Mouse (Mus musculus): ENCODE results near the gene Ubap1l. TPM values are rescaled to one million over a fixed set of nuclear protein-coding genes. Genes with fewer than 3 reads are reported as not detected.

Ubap1l gene
- polyA plus RNA-seq, 1 experiment, result 0.05 TPM

DNA sequence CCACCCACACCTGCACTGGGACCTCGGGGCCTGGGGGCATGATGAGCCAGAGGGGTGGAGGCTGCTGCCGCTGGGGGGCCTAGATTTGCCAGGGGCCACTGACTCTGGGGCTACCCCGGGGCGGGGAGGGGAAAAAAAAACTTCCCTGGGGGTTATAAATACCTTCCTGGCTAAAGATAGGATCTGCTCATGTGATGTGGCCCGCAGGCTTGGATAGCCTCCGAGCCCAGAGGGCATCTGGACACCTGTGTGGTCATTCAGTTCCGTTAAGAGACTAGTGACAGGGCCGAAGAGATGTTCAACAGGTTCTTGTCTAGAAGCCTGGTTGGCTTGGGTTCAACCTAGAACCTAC, 30.7 kb downstream of the Ubap1l start, which contains the start of gene Kbtbd13:
TSS of gene Kbtbd13 (minus strand) at position 40 of the 352 bp plus-strand sequence.
- TF ChIP-seq GATA1 (IDR thresholded peaks at IDR 0.05; ENCODE audit: low read length), result no peak

DNA sequence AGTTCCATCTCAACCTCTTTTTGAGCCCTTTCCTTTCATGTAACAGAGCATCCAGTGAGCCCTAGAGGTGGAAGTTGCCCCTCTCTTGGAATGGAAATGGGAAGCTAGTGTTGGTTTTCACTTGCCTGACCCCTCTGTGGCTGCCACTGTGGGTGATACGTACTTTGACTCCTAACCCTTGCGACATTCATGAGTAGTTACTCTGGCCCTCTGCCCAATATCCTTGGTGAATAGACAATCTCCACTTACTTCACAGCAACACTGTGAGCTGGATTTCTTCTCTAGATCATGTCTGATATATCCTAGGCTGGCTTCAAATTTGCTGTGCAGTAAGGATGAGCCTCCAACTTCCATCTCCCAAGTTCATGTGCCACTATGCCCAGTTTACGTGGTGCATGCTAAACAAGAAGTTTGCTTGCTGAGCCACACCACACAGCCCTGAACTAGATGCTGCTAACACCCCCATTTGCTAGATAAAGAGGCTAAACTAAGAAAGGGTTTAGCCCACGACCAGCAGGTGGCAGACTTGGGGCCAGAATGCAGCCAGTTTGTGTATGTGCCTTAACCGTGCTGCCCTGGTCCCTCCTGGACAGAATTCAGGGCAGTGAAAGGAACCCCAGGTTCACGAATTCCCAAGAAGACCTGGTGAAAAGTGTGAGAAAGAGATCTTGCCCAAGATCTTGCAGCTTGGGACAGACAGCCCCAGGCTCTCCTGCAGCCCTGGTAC, 32.0 kb downstream of the Ubap1l start:
- no peak for TF ChIP-seq GATA1 (IDR thresholded peaks at IDR 0.05; ENCODE audit: low read length)

DNA sequence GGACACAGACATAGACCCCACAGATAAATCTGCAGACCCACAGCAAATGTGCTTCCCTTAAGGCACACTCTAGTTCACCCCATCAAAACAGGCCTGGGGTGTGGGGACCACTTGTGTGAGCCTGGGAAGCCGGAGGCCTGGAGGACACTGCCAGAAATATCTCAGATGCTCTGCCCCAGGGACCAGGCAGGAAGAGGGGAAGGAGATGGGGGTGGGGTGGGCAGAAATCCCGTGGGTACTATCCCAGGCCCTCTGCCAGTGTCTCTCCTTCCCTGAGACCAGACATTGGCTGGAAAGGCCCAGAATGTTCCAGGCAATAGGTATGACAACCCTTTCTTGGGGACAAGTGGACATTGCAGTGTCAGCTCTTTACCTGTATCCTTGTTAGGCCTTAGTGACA, 32.8 kb downstream of the Ubap1l start:
- no peak for TF ChIP-seq GATA1 (IDR thresholded peaks at IDR 0.05; ENCODE audit: low read length)

DNA sequence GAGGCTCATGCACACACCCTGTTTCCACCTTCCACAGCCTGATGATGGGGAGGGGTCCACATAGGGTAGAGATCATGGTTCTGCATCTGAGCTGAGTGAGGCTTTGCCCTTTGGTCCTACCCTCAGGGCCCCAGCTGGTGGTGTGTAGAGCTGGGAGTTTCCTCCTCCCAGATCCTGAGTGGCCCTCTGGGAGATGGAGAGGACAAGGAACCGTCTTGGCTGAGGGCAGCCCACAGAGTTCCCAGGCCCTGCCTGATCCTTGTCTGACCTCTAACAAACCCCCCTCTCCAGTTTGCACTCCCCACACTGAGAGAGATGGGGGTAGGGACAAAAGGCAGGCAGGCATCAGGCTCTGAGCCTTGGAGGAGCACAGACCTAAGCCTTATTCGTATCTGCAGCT, 33.5 kb downstream of the Ubap1l start:
- no peak for TF ChIP-seq GATA1 (IDR thresholded peaks at IDR 0.05; ENCODE audit: low read length)

DNA sequence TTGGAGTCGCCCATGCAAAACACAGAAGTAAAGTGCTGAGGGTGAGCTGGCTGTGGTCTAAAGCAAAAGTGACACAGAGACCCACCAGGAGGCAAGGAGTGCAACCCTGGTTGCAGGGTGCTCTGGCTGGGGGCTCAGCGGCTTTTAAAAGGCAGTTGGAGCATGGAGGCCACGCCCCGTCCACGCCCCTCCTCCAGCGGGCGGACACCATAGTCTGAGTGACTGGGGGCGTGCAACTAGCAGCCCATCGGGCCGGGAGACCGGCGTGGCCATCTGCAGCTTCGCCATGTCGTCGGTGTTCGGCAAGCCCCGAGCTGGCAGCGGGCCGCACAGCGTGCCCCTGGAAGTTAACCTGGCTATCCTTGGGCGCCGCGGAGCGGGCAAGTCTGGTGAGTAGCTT, 37.4 kb downstream of the Ubap1l start, which contains the start of gene Rasl12:
TSS of gene Rasl12 (plus strand) at position 228 of the 400 bp plus-strand sequence.
- TF ChIP-seq GATA1 (IDR thresholded peaks at IDR 0.05; ENCODE audit: low read length), result no peak

DNA sequence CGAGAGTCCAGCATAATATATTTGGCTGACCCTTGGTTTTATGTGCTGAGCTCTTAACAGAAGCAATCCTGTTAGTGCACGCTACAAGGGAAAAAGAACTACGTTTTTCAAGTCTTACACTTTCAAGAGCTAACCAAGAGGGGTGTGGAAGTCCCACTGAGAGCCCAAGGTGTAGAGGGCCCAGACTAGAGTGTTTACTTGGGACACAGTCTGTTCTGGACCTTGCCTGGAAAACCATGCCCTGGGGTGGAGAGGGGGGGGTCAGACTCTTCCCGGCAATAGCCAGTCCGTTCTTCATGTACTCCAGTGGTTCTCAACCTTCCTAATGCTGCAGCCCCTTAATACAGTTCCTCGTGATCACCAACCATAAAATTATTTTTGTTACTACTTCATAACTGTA, 39.1 kb downstream of the Ubap1l start:
- TF ChIP-seq GATA1 (IDR thresholded peaks at IDR 0.05; ENCODE audit: low read length), result no peak

DNA sequence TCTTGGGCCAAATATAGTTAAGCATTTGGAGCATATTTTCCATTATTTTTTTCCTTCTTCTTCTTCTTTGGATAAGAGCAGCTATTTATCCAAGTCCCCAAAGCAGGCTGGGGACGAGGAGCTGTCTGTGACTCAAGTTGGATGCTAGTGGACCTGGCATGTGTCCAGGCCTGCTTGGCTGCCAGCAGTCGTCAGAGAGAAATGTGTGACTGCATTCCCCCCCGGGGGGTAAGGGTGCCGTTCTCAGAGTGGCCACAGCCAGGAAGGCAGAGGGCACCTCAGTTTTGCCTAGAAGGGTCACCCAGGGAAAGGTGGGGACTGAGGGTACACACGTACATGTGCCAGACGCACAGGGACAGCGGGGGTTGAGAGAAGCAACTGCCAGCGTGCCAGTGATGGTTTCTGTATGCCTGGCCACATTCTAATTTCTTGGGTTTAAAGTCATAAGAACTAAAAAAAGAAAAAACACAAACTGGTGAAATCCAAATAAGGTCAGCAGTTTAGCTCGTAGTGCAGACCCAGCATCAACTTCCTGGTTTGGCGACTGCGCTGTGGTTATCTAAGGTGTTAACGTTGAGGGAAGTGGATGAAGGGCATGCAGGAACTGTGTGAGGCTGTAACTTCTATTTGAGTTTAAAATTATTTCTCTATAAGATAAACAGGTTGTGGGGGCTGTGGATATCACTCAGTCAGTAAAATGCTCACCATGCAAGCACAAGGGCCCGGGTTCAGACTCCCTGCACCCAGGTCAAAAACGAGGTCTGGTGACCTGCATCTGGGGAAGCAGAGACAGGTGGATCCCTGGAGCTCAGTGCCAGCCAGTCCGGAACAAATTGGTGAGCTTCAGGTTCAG, 43.7 kb downstream of the Ubap1l start:
- TF ChIP-seq GATA1 (IDR thresholded peaks at IDR 0.05; ENCODE audit: low read length), result no peak

DNA sequence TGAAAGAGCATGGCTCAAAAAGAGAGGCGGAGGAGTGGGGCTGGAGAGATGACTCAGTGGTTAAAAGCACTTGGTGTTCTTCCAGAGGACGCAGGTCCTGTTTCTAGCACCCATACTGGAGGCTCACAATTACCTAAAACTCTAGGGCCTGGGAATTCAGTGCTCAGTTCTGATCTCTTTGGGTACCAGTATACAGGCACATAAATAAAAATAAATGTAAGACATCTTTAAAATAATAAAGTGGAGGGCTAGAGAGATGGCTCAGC, 44.3 kb downstream of the Ubap1l start:
- TF ChIP-seq GATA1 (IDR thresholded peaks at IDR 0.05; ENCODE audit: low read length), result no peak

DNA sequence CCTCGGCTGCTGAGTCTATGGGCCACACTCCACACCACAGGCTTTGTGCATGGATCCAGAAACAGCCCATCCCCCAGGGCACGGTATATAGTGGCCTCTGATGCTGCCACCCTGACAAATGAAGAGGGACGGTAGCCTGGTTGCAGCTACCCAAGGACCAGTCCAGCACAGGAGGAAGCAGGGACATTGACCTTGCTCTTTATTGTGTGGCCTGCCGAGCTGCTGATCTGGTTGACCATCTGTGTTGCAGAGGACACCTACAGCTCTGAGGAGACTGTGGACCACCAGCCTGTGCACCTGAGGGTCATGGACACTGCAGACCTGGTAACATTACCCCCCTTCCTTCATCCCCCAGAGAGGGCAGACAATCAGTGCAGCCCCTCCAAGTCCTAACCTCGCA, 46.5 kb downstream of the Ubap1l start:
- no peak for TF ChIP-seq GATA1 (IDR thresholded peaks at IDR 0.05; ENCODE audit: low read length)

DNA sequence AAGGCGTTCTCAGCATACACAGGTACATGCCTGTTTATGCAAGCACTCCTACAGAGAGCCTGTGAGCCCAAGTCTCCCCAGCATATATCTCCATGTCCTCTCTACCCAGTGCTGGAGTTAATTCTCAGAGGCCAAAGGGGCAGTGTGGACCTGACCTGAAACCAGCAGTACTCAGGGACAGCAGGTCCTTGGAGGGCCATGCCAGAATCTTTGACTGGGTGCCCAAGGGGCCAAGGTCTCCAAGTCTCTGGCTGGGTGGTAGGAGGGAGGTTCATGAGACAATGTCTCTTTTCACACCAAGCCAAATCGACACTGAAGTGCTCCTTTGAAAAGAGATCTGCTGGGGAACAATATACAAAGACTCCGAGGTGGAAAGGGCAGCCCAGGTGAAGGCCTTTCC, 47.0 kb downstream of the Ubap1l start:
- TF ChIP-seq GATA1 (IDR thresholded peaks at IDR 0.05; ENCODE audit: low read length), result no peak

DNA sequence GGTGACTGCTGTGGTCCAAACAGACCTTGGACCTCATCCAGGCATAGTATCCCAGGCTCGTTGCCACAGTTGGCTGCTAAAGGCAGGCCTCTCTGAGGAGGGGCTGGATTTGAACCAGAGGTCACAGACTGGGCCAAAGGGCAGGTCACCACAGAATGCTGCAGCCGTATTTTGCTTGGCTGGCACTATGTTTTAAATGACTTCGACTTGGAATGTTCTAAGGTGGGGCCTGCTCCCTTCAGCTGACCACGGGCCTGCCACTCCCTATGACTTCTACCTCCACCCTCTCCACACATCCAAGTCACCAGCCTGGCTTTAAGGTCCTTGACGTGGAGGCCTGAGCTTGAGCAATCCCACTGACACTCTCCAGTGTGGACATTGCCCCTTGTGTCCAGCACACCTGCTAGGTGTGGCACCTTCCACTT, 48.0 kb downstream of the Ubap1l start:
- TF ChIP-seq GATA1 (IDR thresholded peaks at IDR 0.05; ENCODE audit: low read length), result no peak

DNA sequence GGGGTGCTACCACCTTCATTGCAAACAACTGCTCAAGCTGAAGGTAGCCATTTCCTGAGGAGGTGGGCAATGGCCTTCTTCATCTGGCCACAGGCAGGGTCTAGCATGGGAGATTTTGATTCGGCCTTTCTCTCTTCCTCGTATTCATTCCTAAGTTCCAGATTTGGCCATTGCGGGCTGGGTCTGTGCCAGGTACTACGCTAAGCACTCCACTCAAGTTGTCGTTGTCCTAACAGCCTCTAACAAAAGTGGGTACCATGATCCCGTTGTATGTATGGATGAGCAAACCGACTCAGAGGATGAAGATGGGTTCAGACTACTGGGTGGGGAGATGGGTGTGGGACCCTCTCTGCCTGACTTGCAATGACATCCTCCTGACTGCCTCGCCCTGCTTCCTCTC, 49.5 kb downstream of the Ubap1l start:
- no peak for TF ChIP-seq GATA1 (IDR thresholded peaks at IDR 0.05; ENCODE audit: low read length)

DNA sequence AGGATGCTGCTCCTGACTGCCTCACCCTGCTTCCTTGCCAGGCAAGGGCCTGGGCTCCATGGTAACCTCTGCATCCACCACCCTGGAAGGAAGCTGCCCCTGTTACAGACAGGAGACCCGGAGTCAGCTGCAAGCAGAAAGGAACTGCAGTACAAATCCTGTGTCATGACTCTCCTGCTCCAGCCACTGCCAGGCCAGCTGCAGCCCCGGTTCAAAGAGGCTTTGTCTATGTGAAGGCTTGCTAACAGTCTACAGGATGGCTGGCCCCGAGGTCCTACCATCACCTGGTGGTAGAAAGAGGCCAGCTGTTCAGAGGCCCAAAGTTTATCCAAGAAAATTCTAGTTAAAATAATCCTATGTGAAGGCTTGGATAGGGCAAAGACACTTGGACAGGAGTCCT, 50.5 kb downstream of the Ubap1l start:
- no peak for TF ChIP-seq GATA1 (IDR thresholded peaks at IDR 0.05; ENCODE audit: low read length)

DNA sequence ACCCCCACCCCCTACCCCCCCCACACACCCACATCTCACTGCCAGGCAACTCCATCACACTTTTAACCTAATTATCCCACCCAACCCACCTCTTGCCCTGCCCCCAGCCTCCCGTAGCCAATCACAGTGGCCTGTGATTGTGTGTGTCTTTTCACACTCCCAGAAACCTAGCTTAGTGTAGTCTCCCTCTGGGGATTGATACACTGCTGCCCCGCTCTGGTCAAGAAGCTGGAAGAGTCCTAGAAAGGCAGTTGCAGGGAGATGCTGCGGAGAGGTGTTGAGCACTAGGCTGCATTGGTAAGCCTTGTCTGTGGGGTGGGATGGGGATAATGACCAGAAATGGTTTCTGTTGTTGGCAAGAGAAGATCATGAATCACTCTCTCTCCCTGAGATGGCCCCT, 56.9 kb downstream of the Ubap1l start:
- TF ChIP-seq GATA1 (IDR thresholded peaks at IDR 0.05; ENCODE audit: low read length), result no peak

DNA sequence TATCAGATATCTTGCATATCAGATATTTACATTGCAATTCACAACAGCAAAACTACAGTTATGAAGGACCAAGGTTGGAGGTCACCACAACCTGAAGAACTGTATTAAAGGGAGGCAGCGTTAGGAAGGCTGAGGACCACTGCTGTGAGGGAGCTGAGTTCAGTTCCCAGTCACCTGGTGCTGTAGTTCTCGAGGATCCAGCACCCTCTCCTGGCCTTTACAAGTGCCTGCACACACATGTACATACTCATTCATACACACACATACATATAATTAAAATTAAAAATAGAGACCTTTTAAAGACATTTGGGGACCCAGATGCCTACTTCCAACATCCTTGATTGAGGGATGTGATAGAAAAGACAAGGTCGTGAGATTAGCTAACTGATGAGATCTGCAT, 58.8 kb downstream of the Ubap1l start:
- TF ChIP-seq GATA1 (IDR thresholded peaks at IDR 0.05; ENCODE audit: low read length), result no peak

DNA sequence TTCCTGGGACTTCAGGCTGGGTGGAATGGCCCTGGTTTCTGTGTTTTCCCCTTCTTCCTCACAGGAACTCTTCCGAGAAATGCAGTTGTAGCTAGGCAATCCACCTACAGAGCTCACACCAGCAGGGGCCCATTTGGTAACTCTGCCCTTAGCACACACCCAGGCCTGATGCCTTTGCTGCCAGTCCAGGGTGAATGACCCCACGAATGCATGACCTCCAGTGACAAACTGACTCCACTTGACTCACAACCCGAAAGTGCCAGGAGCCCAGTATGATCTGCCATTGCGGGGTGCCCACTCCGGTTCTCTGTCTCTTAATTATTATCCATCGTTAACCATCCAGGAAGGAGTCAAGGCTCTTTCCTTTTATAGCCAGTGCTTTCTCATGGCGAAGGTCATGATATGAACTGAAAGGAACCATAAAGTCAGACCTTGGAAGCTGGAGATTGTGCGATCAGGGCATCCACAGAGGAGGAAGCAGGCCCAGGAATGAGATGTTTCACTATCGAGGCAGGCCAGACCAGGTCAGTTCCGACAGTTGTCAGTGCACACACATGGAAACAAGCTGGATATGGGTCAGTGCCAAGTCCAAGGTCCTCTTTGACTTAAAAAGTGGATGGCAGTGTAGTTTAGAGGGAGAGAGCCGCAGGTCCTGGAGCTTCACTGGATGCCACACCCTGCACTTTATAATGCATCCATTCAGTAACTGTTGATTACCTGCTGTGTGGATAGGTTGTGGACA, 62.1 kb downstream of the Ubap1l start, which contains the start of gene Slc51b:
TSS of gene Slc51b (minus strand) at position 196 of the 742 bp plus-strand sequence.
- no peak for TF ChIP-seq GATA1 (IDR thresholded peaks at IDR 0.05; ENCODE audit: low read length)

All from G1E-ER4 (cell line).